Mouse (Mus musculus): ENCODE measurements around the gene Gfm1.

- TF ChIP-seq POLR2A (IDR thresholded peaks at IDR 0.05; ENCODE audit: insufficient read length, low read depth) (no peak), MAX (IDR thresholded peaks at IDR 0.05; ENCODE audit: low read depth) (no peak), USF1 (IDR thresholded peaks at IDR 0.05; ENCODE audit: low read depth) (no peak), POLR2AphosphoS2 (IDR thresholded peaks at IDR 0.05; ENCODE audit: insufficient read length, low read depth) (no peak)
These were observed 62.4 kb downstream of the Gfm1 start for GRCm38 (mm10) chr3:67492086-67492869.
